Mouse (Mus musculus): Measurements from ENCODE around the gene Nav2. TPM values are rescaled to one million over a fixed set of nuclear protein-coding genes. Genes with fewer than 3 reads are reported as not detected.

Gene Nav2
- polyA plus RNA-seq, 1 experiment from 2014 or later = 22.2 TPM

- no peak for ATAC-seq
- 15% methylated on average over 5 of the region's 5 CpGs for WGBS
- no peak overlapping the region for H3K4me2 ChIP-seq (replicated peaks)
These were observed 8.9 kb downstream of the Nav2 start for GRCm38 (mm10) chr7:48917463-48917862.

GRCm38 (mm10) chr7:48917988-48918387 lies 9.5 kb downstream of the Nav2 start:
- H3K36me3 ChIP-seq = no peaks in the 10 kb centered on the region
- ATAC-seq = no peak
- peaks cover 31% of the 10 kb centered on the region for H3K27me3 ChIP-seq
- no peak overlapping the region for H3K4me2 ChIP-seq (replicated peaks)
- no peak overlapping the region for H3K27ac ChIP-seq
- 7% methylated on average over 5 of the region's 5 CpGs for WGBS
- H3K4me3 ChIP-seq (replicated peaks) = no peak overlapping the region
- H3K4me1 ChIP-seq (replicated peaks) = peaks cover 48% of the 10 kb centered on the region
- no peaks in the 10 kb centered on the region for H3K9me3 ChIP-seq
- no peak overlapping the region for H3K9ac ChIP-seq (replicated peaks)

More at GRCm38 (mm10) chr7:48917463-48917862, 8.9 kb downstream of the Nav2 start:
- Histone ChIP-seq H3K4me1 (replicated peaks) (peaks cover 44% of the 10 kb centered on the region), H3K9me3 (no peaks in the 10 kb centered on the region), H3K36me3 (no peaks in the 10 kb centered on the region), H3K27me3 (peaks cover 31% of the 10 kb centered on the region), H3K27ac (no peak overlapping the region), H3K9ac (replicated peaks) (no peak overlapping the region), H3K4me3 (replicated peaks) (no peak overlapping the region)

GRCm38 (mm10) chr7:48918389-48918788 lies 9.9 kb downstream of the Nav2 start:
- H3K4me2 ChIP-seq (replicated peaks) = no peak overlapping the region
- H3K4me1 ChIP-seq (replicated peaks) = peaks cover 50% of the 10 kb centered on the region
- H3K4me3 ChIP-seq (replicated peaks) = no peak overlapping the region
- H3K27me3 ChIP-seq = peaks cover 31% of the 10 kb centered on the region
- H3K27ac ChIP-seq = no peak overlapping the region
- no peak for ATAC-seq
- 16% methylated on average over 11 of the region's 11 CpGs for WGBS
- H3K36me3 ChIP-seq = no peaks in the 10 kb centered on the region
- H3K9ac ChIP-seq (replicated peaks) = no peak overlapping the region
- no peaks in the 10 kb centered on the region for H3K9me3 ChIP-seq

GRCm38 (mm10) chr7:48923620-48924019 lies 15.1 kb downstream of the Nav2 start:
- Histone ChIP-seq H3K36me3 (no peaks in the 10 kb centered on the region), H3K4me2 (replicated peaks) (no peak overlapping the region), H3K4me1 (replicated peaks) (0 out of 2 replicates have a peak, but pooled peaks cover 5% of the 10 kb centered on the region), H3K4me3 (replicated peaks) (no peak overlapping the region), H3K27ac (no peak overlapping the region), H3K9ac (replicated peaks) (no peak overlapping the region), H3K27me3 (peaks cover 17% of the 10 kb centered on the region), H3K9me3 (no peaks in the 10 kb centered on the region)
- no peak for ATAC-seq
- 91% methylated on average over 10 of the region's 10 CpGs for WGBS

GRCm38 (mm10) chr7:48925214-48925613 lies 16.7 kb downstream of the Nav2 start:
- H3K36me3 ChIP-seq = no peaks in the 10 kb centered on the region
- no peak overlapping the region for H3K27ac ChIP-seq
- no peak overlapping the region for H3K4me3 ChIP-seq (replicated peaks)
- WGBS = 78% methylated on average over 3 of the region's 3 CpGs
- H3K4me1 ChIP-seq (replicated peaks) = peaks cover 9% of the 10 kb centered on the region; the same call in 1 of the 2 replicates
- ATAC-seq = no peak
- H3K27me3 ChIP-seq = peaks cover 15% of the 10 kb centered on the region
- H3K9ac ChIP-seq (replicated peaks) = no peak overlapping the region
- H3K9me3 ChIP-seq = no peaks in the 10 kb centered on the region
- no peak overlapping the region for H3K4me2 ChIP-seq (replicated peaks)

- peaks cover 24% of the 10 kb centered on the region for H3K27me3 ChIP-seq
- H3K9ac ChIP-seq (replicated peaks) = no peak overlapping the region
- H3K4me2 ChIP-seq (replicated peaks) = no peak overlapping the region
- WGBS = 7% methylated on average over 3 of the region's 3 CpGs
- no peaks in the 10 kb centered on the region for H3K36me3 ChIP-seq
- H3K4me3 ChIP-seq (replicated peaks) = no peak overlapping the region
- H3K4me1 ChIP-seq (replicated peaks) = peaks cover 7% of the 10 kb centered on the region
- peak; percentile 66 for ATAC-seq
- no peak overlapping the region for H3K27ac ChIP-seq
- no peaks in the 10 kb centered on the region for H3K9me3 ChIP-seq
These were observed 19.8 kb downstream of the Nav2 start for GRCm38 (mm10) chr7:48928364-48928763.

GRCm38 (mm10) chr7:48930399-48930798 lies 21.9 kb downstream of the Nav2 start:
- peaks cover 37% of the 10 kb centered on the region for H3K27me3 ChIP-seq
- H3K4me1 ChIP-seq (replicated peaks) = peaks cover 7% of the 10 kb centered on the region
- 25% methylated on average over 5 of the region's 5 CpGs for WGBS
- no peak overlapping the region for H3K4me2 ChIP-seq (replicated peaks)
- no peak overlapping the region for H3K4me3 ChIP-seq (replicated peaks)
- H3K9me3 ChIP-seq = no peaks in the 10 kb centered on the region
- ATAC-seq = no peak
- no peak overlapping the region for H3K27ac ChIP-seq
- no peaks in the 10 kb centered on the region for H3K36me3 ChIP-seq
- H3K9ac ChIP-seq (replicated peaks) = no peak overlapping the region

- no peak overlapping the region for H3K9ac ChIP-seq (replicated peaks)
- H3K4me2 ChIP-seq (replicated peaks) = no peak overlapping the region
- WGBS = 90% methylated on average over 2 of the region's 2 CpGs
- no peak overlapping the region for H3K4me3 ChIP-seq (replicated peaks)
- no peaks in the 10 kb centered on the region for H3K9me3 ChIP-seq
- H3K27ac ChIP-seq = no peak overlapping the region
- no peaks in the 10 kb centered on the region for H3K36me3 ChIP-seq
- peaks cover 32% of the 10 kb centered on the region for H3K27me3 ChIP-seq
- peaks cover 7% of the 10 kb centered on the region for H3K4me1 ChIP-seq (replicated peaks)
- no peak for ATAC-seq
These were observed 23.6 kb downstream of the Nav2 start for GRCm38 (mm10) chr7:48932138-48932537.

- no peak overlapping the region for H3K9ac ChIP-seq (replicated peaks)
- no peak overlapping the region for H3K4me2 ChIP-seq (replicated peaks)
- 90% methylated on average over 2 of the region's 2 CpGs for WGBS
- no peak for ATAC-seq
- no peak overlapping the region for H3K27ac ChIP-seq
- H3K27me3 ChIP-seq = peaks cover 32% of the 10 kb centered on the region
- H3K36me3 ChIP-seq = no peaks in the 10 kb centered on the region
- no peak overlapping the region for H3K4me3 ChIP-seq (replicated peaks)
- H3K4me1 ChIP-seq (replicated peaks) = peaks cover 7% of the 10 kb centered on the region
- H3K9me3 ChIP-seq = no peaks in the 10 kb centered on the region
These were observed 26.3 kb downstream of the Nav2 start for GRCm38 (mm10) chr7:48934816-48935215.

- H3K9me3 ChIP-seq = no peaks in the 10 kb centered on the region
- peaks cover 32% of the 10 kb centered on the region for H3K27me3 ChIP-seq
- H3K27ac ChIP-seq = no peak overlapping the region
- ATAC-seq = no peak
- no peaks in the 10 kb centered on the region for H3K36me3 ChIP-seq
- WGBS = 88% methylated on average over 11 of the region's 11 CpGs
- no peak overlapping the region for H3K4me3 ChIP-seq (replicated peaks)
- H3K9ac ChIP-seq (replicated peaks) = no peak overlapping the region
- H3K4me2 ChIP-seq (replicated peaks) = no peak overlapping the region
- no peaks in the 10 kb centered on the region for H3K4me1 ChIP-seq (replicated peaks)
These were observed 29.0 kb downstream of the Nav2 start for GRCm38 (mm10) chr7:48937562-48937961.

GRCm38 (mm10) chr7:48938190-48938589 lies 29.7 kb downstream of the Nav2 start:
- ATAC-seq = no peak
- no peaks in the 10 kb centered on the region for H3K4me1 ChIP-seq (replicated peaks)
- H3K27me3 ChIP-seq = peaks cover 31% of the 10 kb centered on the region
- no peaks in the 10 kb centered on the region for H3K36me3 ChIP-seq
- H3K27ac ChIP-seq = no peak overlapping the region
- 48% methylated on average over 4 of the region's 4 CpGs for whole genome bisulfite sequencing
- no peak overlapping the region for H3K9ac ChIP-seq (replicated peaks)
- no peak overlapping the region for H3K4me3 ChIP-seq (replicated peaks)
- no peak overlapping the region for H3K4me2 ChIP-seq (replicated peaks)
- H3K9me3 ChIP-seq = no peaks in the 10 kb centered on the region

- H3K9ac ChIP-seq (replicated peaks) = no peak overlapping the region
- ATAC-seq = no peak
- no peak overlapping the region for H3K4me2 ChIP-seq (replicated peaks)
- peaks cover 13% of the 10 kb centered on the region for H3K4me1 ChIP-seq (replicated peaks)
- no peaks in the 10 kb centered on the region for H3K36me3 ChIP-seq
- no peak overlapping the region for H3K27ac ChIP-seq
- no peak overlapping the region for H3K4me3 ChIP-seq (replicated peaks)
- no peaks in the 10 kb centered on the region for H3K9me3 ChIP-seq
- peaks cover 39% of the 10 kb centered on the region for H3K27me3 ChIP-seq
- 81% methylated on average over 4 of the region's 4 CpGs for WGBS
These were observed 40.0 kb downstream of the Nav2 start for GRCm38 (mm10) chr7:48948381-48949108.

GRCm38 (mm10) chr7:48954501-48954900 lies 46.0 kb downstream of the Nav2 start:
- WGBS = 86% methylated on average over 5 of the region's 5 CpGs
- Histone ChIP-seq H3K9ac (replicated peaks) (no peak overlapping the region), H3K36me3 (no peaks in the 10 kb centered on the region), H3K27ac (no peak overlapping the region), H3K9me3 (no peaks in the 10 kb centered on the region), H3K4me1 (replicated peaks) (peaks cover 12% of the 10 kb centered on the region), H3K4me2 (replicated peaks) (no peak overlapping the region), H3K27me3 (peaks cover 56% of the 10 kb centered on the region), H3K4me3 (replicated peaks) (no peak overlapping the region)
- no peak for ATAC-seq

All from midbrain, embryonic 13.5 days (tissue).